Mouse (Mus musculus) neural tube, embryonic 12.5 days (tissue): ENCODE data around the gene Sdk1. TPM values are rescaled to one million over a fixed set of nuclear protein-coding genes. Genes with fewer than 3 reads are reported as not detected.

Experiments
- ATAC-seq: fragments of 200-750 bp; cut with Nextera tagmentation; 2 replicates; pipeline ENCODE4 v1.8.0; 2017; ENCODE audit warnings: low read depth, mild to moderate bottlenecking, moderate TSS enrichment, moderate library complexity; ENCODE audit not compliant: low FRiP score
- H3K27ac ChIP-seq: fragments of 300-500 bp; sonication (generic); 2 replicates; pipeline ENCODE4 v1.5.1; 2016
- H3K27me3 ChIP-seq: fragments of 300-500 bp; sonication (generic); replicated peaks from 2 replicates; pipeline ENCODE4 v1.6.1; 2016; ENCODE audit warnings: mild to moderate bottlenecking
- H3K36me3 ChIP-seq: fragments of 300-500 bp; sonication (generic); 2 replicates; pipeline ENCODE4 v1.6.1; 2016; ENCODE audit warnings: mild to moderate bottlenecking
- H3K4me1 ChIP-seq: fragments of 300-500 bp; sonication (generic); 2 replicates; pipeline ENCODE4 v1.6.1; 2016
- H3K4me2 ChIP-seq: fragments of 300-500 bp; sonication (generic); replicated peaks from 2 replicates; pipeline ENCODE4 v1.6.1; 2016; ENCODE audit warnings: mild to moderate bottlenecking
- H3K4me3 ChIP-seq: fragments of 300-500 bp; sonication (generic); 2 replicates; pipeline ENCODE4 v1.5.1; 2016
- H3K9ac ChIP-seq: fragments of 300-500 bp; sonication (generic); 2 replicates; pipeline ENCODE4 v1.6.1; 2016; ENCODE audit warnings: mild to moderate bottlenecking
- H3K9me3 ChIP-seq: fragments of 300-500 bp; sonication (generic); 2 replicates; pipeline ENCODE4 v1.6.1; 2016; ENCODE audit warnings: mild to moderate bottlenecking
- WGBS: fragments of 180-500 bp; shearing (Covaris S2); methylation state at CpG from one replicate; pipeline ENCODE4 v1.1.7; 2016; 5-methylcytosine and 5-hydroxymethylcytosine counted together
- polyA plus RNA-seq: library from polyadenylated mRNA; unstranded; fragments of >200 nt; fragmentation: Nextera tagmentation; extraction: Ambion mirVana; gene quantifications from 2 replicates; pipeline ENCODE4 v1.2.1, GENCODE M21; 2016

Gene Sdk1
- polyA plus RNA-seq, 1 experiment from 2014 or later: 4.7 TPM

DNA sequence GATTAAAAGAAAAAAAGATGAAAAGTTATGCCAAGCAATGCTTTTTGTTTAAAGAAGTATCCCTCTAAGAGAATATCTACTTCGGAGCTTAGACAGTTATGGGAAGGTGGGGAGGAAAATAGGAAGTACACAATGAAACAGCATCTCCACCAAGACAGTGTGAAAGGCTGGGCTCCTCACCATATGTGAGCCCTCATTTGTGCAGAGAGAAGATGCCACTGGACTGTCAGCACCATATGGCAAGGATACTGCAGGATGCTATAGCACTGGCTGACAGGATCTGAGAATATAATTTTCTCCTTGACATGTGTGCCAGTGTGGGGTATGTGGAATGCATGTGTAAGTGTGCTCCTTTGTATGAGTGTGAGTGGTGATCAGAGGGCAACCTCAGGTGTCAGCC lies 435.7 kb downstream of the Sdk1 start:
- 97% methylated on average over 1 of the region's 1 CpGs for WGBS
- H3K9me3 ChIP-seq: no peaks in the 10 kb centered on the region
- H3K4me3 ChIP-seq: no peak overlapping the region
- H3K27ac ChIP-seq: no peak overlapping the region
- no peaks in the 10 kb centered on the region for H3K4me1 ChIP-seq
- H3K4me2 ChIP-seq: no peak overlapping the region
- no peak for ATAC-seq
- no peaks in the 10 kb centered on the region for H3K36me3 ChIP-seq
- H3K27me3 ChIP-seq: no peaks in the 10 kb centered on the region
- H3K9ac ChIP-seq: no peak overlapping the region

DNA sequence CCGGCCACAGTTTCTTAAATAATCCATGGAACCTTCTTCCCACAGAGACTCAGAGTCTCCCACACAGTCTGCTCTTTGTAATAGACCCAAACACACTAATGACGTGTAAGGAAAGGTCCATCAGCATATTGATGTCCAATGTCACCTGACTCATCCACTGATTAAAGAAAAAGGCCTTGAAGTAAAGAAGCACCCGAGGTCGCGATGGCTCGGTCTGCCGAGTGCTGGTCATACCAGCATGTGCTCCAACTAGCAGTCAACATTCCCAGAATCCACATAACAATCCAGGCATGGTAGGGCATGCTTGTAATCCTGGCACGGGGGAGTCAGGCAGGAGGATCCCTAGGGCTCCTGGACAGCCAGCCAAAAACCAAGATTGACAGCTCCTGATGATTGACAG lies 436.6 kb downstream of the Sdk1 start:
- no peak overlapping the region for H3K27ac ChIP-seq
- H3K9me3 ChIP-seq: no peaks in the 10 kb centered on the region
- H3K9ac ChIP-seq: no peak overlapping the region
- H3K4me1 ChIP-seq: no peaks in the 10 kb centered on the region
- H3K4me2 ChIP-seq: no peak overlapping the region
- H3K36me3 ChIP-seq: no peaks in the 10 kb centered on the region
- WGBS: 91% methylated on average over 8 of the region's 8 CpGs
- no peaks in the 10 kb centered on the region for H3K27me3 ChIP-seq
- H3K4me3 ChIP-seq: no peak overlapping the region
- ATAC-seq: no peak

DNA sequence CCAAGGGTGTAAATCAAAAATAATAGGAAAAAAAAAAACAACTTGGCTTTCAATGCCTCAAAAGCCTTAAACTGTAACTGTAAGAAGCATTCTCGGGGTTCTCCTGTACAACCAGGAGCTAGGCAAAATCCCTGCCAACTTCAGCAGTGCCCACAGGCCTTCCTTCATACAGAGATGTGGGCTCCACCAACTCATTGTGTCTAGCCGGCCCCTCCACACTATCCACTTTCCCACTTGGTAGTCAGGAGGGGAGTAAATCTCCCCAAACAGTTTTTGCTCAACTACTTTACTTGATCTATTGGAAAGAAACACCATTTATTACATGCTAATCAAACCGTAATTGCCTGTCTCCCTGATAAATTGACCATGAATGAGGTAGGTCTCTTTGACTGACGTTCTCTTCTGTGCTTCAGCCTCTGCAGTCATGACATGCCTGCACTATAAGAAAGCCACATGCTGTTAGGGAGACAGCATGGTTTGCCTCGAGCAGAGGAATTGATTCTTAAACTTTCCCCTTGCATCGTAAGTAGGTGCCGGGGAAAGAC lies 445.7 kb downstream of the Sdk1 start:
- ATAC-seq: no peak
- H3K27me3 ChIP-seq: no peaks in the 10 kb centered on the region
- WGBS: 47% methylated on average over 7 of the region's 7 CpGs
- H3K4me3 ChIP-seq: no peak overlapping the region
- no peak overlapping the region for H3K9ac ChIP-seq
- H3K36me3 ChIP-seq: no peaks in the 10 kb centered on the region
- no peak overlapping the region for H3K27ac ChIP-seq
- 0 out of 2 replicates have a peak, but pooled peaks cover 5% of the 10 kb centered on the region for H3K4me1 ChIP-seq
- no peaks in the 10 kb centered on the region for H3K9me3 ChIP-seq
- H3K4me2 ChIP-seq: no peak overlapping the region

DNA sequence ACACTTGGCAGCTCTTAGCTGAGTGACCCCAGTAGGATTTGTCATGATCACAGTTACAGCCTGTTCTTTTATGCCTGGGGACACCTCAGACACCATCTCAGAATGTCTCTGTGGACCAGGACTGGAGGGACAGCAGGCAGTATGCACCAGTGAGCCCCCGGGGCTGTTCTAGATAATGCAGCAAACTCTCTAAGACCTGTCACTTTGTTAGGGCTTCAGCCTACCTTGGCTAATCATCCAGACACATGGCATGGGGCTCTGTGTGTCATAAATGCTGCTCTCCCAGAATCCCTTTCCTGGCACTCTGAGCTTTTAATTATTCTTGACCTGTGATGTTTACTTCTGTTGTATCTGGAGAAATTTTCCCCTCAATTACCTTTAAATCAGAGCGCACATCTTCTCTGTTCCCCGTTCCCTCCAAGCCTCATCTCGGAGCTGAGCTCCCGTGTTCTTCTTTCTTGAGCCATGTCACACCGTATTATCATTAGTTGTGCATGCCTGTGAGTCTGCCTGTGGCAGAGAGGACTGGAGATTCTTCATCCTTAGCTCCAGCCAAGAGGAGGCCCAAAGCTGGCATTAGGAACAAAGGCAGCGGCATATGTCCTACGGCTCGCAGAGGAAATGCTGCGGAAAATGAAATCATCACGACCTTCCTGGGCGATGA lies 448.3 kb downstream of the Sdk1 start:
- H3K9ac ChIP-seq: no peak overlapping the region
- 87% methylated on average over 12 of the region's 12 CpGs for WGBS
- no peaks in the 10 kb centered on the region for H3K9me3 ChIP-seq
- no peak overlapping the region for H3K27ac ChIP-seq
- 0 out of 2 replicates have a peak, but pooled peaks cover 5% of the 10 kb centered on the region for H3K4me1 ChIP-seq
- no peaks in the 10 kb centered on the region for H3K36me3 ChIP-seq
- H3K4me3 ChIP-seq: no peak overlapping the region
- no peak for ATAC-seq
- no peaks in the 10 kb centered on the region for H3K27me3 ChIP-seq
- no peak overlapping the region for H3K4me2 ChIP-seq

DNA sequence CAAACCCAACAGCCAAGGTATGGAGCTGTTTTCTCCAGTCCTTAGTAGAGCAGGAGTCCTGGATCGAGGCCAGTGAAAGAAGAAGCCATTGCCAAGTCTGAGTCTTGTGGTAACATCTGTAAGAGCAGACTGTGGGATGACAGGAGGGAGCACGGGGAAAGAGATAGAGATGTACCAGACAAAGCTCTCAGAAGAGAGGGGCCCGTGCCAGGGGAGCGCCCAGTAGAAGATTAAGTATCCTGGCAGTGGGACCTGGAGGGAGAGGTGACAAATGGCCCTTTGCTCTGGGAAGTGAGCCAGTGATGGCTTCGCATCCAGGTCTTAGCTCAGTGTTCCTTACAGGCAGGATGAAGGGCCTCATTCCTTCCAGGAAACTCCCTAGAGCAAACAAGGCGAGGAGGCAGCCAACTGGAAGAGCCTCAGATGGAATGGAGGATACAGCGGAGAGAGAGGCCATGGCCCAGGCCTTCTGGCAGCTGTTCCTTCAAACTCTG lies 450.2 kb downstream of the Sdk1 start:
- Histone ChIP-seq H3K27ac (no peak overlapping the region), H3K4me3 (no peak overlapping the region), H3K4me1 (0 out of 2 replicates have a peak, but pooled peaks cover 5% of the 10 kb centered on the region), H3K4me2 (no peak overlapping the region), H3K9ac (no peak overlapping the region), H3K36me3 (no peaks in the 10 kb centered on the region), H3K27me3 (no peaks in the 10 kb centered on the region), H3K9me3 (no peaks in the 10 kb centered on the region)
- no peak for ATAC-seq
- 85% methylated on average over 7 of the region's 7 CpGs for WGBS

DNA sequence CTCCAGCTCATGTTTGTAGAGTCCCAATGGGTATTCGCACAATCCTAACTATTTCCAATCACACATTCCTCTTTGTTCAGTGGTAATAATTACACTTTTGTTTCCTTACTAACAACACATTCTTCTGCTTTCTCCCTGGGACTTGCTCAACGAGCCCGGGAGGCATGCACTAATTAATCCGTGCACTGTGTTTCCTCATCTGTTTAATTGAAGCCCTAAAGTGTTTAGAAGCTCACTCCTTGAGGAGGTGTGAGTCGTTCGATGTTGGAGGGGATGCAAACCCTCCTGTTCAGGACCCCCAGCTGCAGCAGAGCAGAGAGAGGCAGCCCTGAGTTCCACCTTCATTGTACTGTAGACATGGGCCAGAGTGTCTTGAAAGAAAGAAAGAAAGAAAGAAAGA lies 452.4 kb downstream of the Sdk1 start:
- Histone ChIP-seq H3K36me3 (no peaks in the 10 kb centered on the region), H3K4me3 (no peak overlapping the region), H3K27ac (no peak overlapping the region), H3K9ac (no peak overlapping the region), H3K9me3 (no peaks in the 10 kb centered on the region), H3K4me1 (no peaks in the 10 kb centered on the region), H3K27me3 (no peaks in the 10 kb centered on the region), H3K4me2 (no peak overlapping the region)
- 56% methylated on average over 6 of the region's 6 CpGs for WGBS
- no peak for ATAC-seq

DNA sequence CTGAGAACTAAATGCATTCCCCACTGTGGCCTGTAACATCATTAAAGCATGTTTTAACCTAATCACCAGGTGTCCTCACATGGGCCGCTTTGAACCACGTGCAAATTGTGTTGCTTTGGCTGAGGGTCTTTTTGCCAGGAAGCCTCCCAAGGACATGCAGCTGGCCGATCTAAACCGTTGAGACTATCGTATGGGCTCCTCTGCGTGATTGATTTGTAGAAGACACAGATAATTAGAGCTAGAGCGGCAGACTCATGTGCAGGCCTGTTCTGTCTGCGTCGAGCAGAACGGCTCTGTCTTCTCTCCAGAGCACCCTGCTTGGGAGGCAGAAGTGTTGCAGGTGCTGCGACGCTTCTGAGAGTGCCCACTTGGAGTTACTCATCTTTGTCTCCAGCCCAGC lies 453.6 kb downstream of the Sdk1 start:
- Histone ChIP-seq H3K4me3 (no peak overlapping the region), H3K36me3 (no peaks in the 10 kb centered on the region), H3K27ac (no peak overlapping the region), H3K9ac (no peak overlapping the region), H3K27me3 (no peaks in the 10 kb centered on the region), H3K4me2 (no peak overlapping the region), H3K4me1 (no peaks in the 10 kb centered on the region), H3K9me3 (no peaks in the 10 kb centered on the region)
- WGBS: 56% methylated on average over 12 of the region's 12 CpGs
- no peak for ATAC-seq

DNA sequence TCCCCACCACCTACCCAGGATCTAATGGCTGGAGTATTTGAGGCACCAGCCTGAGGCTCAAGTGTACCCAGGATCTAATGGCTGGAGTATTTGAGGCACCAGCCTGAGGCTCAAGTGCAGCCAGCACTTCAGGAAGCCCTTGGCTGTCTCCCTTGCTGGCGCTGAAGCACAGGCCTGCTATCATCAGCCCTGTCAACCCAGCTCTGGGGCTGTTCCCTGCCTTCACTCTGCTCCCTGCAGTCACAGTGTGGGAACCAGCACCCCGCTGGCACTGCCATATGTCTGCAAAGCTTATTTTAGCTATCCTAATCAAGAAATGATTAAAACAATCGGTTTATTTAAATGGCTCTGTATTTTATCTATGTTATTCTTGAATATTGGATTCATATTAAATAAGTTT lies 457.1 kb downstream of the Sdk1 start:
- WGBS: 60% methylated on average over 3 of the region's 3 CpGs
- no peaks in the 10 kb centered on the region for H3K36me3 ChIP-seq
- no peaks in the 10 kb centered on the region for H3K9me3 ChIP-seq
- no peak overlapping the region for H3K4me3 ChIP-seq
- H3K27me3 ChIP-seq: no peaks in the 10 kb centered on the region
- no peak overlapping the region for H3K4me2 ChIP-seq
- H3K9ac ChIP-seq: no peak overlapping the region
- no peaks in the 10 kb centered on the region for H3K4me1 ChIP-seq
- H3K27ac ChIP-seq: no peak overlapping the region
- ATAC-seq: no peak

DNA sequence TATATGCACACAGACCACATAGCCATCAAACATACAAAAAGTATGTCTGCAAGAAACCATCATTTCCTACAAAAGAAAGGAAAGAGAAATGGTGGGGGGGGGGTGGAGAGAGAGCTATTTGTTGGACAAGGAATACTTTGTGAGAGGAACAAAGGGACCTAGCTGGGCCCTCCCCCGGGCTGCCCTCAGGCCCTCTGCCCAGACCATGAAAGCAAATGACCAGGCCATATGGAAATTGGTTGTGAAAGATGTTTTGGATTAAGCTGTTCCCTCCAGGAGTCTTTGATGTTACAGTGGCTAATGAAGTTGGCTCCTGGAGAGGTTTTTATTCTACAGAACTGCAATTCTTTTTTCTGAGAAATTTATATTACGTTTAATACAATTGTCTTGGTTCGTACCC lies 479.5 kb downstream of the Sdk1 start:
- H3K4me3 ChIP-seq: no peak overlapping the region
- 41% methylated on average over 3 of the region's 3 CpGs for WGBS
- H3K27ac ChIP-seq: no peak overlapping the region
- H3K4me2 ChIP-seq: no peak overlapping the region
- no peaks in the 10 kb centered on the region for H3K9me3 ChIP-seq
- H3K4me1 ChIP-seq: no peaks in the 10 kb centered on the region
- H3K27me3 ChIP-seq: no peaks in the 10 kb centered on the region
- H3K36me3 ChIP-seq: no peaks in the 10 kb centered on the region
- no peak overlapping the region for H3K9ac ChIP-seq
- no peak for ATAC-seq

DNA sequence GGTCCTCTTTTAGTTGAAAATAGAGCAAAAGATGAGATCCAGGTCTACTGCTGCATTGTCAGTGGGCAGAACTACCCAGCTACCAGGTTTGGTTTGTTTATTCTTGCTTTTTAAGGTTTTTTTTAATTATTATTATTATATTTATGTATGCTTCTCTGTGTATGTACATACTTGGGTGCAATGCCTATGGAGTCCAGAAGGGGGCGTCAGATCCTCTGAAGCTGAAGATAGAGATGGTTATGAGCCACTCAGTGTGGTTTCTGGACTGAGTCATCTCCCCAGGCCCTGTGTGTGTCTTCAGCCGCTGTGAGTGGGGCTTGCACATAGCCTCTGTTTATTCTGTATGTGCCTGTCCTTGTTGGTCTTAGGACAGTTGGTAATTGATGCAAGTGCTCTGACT lies 486.7 kb downstream of the Sdk1 start:
- ATAC-seq: no peak
- 62% methylated on average over 2 of the region's 2 CpGs for WGBS

DNA sequence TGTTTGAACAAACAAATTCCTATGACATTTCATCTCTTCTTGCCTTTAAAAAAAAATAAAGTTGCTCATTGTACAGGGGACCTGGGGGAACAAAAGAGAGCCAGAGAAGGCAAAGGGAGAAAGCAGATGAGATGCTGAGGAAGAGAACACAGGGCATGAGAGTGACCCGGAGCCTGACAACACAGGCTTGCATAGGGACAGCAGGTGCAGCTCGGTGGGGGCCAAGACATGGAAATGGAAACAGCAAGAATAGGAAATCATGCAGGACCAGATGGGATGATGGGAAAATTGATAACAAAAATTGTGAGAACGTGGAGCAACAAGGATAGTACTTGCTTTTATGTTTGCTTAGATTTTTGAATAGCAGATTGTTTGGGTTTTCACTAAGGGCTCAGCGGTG lies 488.7 kb downstream of the Sdk1 start:
- Histone ChIP-seq H3K36me3 (no peaks in the 10 kb centered on the region), H3K9ac (no peak overlapping the region), H3K9me3 (no peaks in the 10 kb centered on the region), H3K4me1 (peaks cover 4% of the 10 kb centered on the region; the same call in 1 of the 2 replicates), H3K4me3 (no peak overlapping the region), H3K4me2 (no peak overlapping the region), H3K27me3 (no peaks in the 10 kb centered on the region), H3K27ac (no peak overlapping the region)
- 63% methylated on average over 4 of the region's 4 CpGs for WGBS
- ATAC-seq: no peak

More for the DNA sequence above, 486.7 kb downstream of the Sdk1 start:
- no peaks in the 10 kb centered on the region for H3K27me3 ChIP-seq
- no peak overlapping the region for H3K4me2 ChIP-seq
- H3K27ac ChIP-seq: no peak overlapping the region
- H3K36me3 ChIP-seq: no peaks in the 10 kb centered on the region
- H3K9me3 ChIP-seq: no peaks in the 10 kb centered on the region
- no peak overlapping the region for H3K9ac ChIP-seq
- H3K4me3 ChIP-seq: no peak overlapping the region
- peaks cover 4% of the 10 kb centered on the region; the same call in 1 of the 2 replicates for H3K4me1 ChIP-seq

DNA sequence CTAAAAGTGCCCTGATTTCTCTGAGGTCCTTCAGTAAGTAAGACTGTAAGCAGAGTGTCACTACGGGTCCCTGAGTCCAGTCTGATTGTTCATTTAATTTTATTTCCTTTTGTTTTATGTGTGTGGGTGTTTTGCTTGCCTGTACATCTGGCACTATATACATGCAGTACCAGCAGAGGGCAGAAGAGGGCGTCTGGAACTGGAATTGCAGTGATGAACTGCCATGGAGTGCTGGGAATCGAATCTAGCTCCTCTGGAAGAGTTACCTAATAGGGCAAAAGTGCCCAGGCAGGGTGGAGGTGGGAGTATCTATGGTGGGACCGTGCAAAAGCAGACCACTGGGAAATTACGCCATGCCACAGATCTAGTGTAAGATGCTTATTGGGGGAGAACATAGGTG lies 497.4 kb downstream of the Sdk1 start:
- H3K36me3 ChIP-seq: no peaks in the 10 kb centered on the region
- H3K9ac ChIP-seq: no peak overlapping the region
- no peaks in the 10 kb centered on the region for H3K27me3 ChIP-seq
- H3K9me3 ChIP-seq: no peaks in the 10 kb centered on the region
- no peak overlapping the region for H3K27ac ChIP-seq
- no peak overlapping the region for H3K4me3 ChIP-seq
- ATAC-seq: no peak
- WGBS: 72% methylated on average over 5 of the region's 5 CpGs
- no peaks in the 10 kb centered on the region for H3K4me1 ChIP-seq
- H3K4me2 ChIP-seq: no peak overlapping the region

DNA sequence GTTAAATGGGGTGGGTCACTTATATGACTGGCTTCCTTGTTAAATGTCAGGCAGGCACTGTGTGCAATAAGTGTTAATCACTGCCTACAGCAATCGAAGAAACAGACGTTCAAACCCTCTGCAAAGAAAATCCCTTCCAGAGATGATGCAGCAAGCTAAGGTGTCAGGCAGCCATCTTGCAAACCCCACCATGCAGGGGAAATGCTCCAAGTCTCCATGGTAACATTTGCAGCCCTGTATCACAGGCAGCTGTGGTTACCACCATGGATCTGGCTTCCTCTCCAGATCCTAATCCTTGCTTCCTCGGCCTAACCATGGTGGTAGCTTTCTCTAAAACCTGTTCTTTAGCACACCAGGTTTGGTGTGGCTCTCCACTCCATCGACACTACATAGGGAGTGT lies 507.5 kb downstream of the Sdk1 start:
- H3K9ac ChIP-seq: no peak overlapping the region
- H3K4me3 ChIP-seq: no peak overlapping the region
- H3K4me2 ChIP-seq: no peak overlapping the region
- 82% methylated on average over 4 of the region's 4 CpGs for WGBS
- no peak overlapping the region for H3K27ac ChIP-seq
- no peaks in the 10 kb centered on the region for H3K36me3 ChIP-seq
- H3K9me3 ChIP-seq: no peaks in the 10 kb centered on the region
- H3K4me1 ChIP-seq: no peaks in the 10 kb centered on the region
- no peaks in the 10 kb centered on the region for H3K27me3 ChIP-seq
- ATAC-seq: no peak
